Mouse (Mus musculus): ENCODE data around the gene Clpb. TPM values are rescaled to one million over a fixed set of nuclear protein-coding genes. Genes with fewer than 3 reads are reported as not detected.

Clpb gene
- polyA plus RNA-seq, 1 experiment from 2014 or later: 31.9 TPM

DNA sequence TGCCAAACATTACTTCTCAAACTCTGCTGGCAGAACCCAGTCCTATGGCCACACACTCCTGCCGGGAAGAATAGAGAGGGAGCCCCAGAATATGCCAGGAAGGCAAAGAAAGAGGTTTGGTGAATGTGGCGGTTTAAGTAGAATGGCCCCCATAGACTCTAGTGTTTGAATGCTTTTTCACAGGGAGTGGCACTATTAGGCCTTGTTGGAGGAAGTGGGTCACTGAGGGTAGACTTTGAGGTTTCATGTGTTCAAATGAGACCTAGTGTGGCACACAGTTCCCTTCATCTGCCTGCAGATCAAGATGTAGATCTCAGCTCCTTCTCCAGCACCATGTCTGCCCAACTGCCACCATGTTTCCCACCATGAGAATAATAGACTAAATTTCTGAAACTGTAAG is 27.4 kb upstream of the Clpb start:
- H3K27me3 ChIP-seq: no peaks in the 10 kb centered on the region
- WGBS: 87% methylated on average over 2 of the region's 2 CpGs
- ATAC-seq: no peak
- H3K9me3 ChIP-seq: no peaks in the 10 kb centered on the region
- H3K27ac ChIP-seq: no peak overlapping the region
- no peaks in the 10 kb centered on the region for H3K4me1 ChIP-seq (replicated peaks)
- no peaks in the 10 kb centered on the region for H3K36me3 ChIP-seq
- no peak overlapping the region for H3K4me3 ChIP-seq (replicated peaks)
- H3K4me2 ChIP-seq (replicated peaks): no peak overlapping the region
- H3K9ac ChIP-seq (replicated peaks): no peak overlapping the region

DNA sequence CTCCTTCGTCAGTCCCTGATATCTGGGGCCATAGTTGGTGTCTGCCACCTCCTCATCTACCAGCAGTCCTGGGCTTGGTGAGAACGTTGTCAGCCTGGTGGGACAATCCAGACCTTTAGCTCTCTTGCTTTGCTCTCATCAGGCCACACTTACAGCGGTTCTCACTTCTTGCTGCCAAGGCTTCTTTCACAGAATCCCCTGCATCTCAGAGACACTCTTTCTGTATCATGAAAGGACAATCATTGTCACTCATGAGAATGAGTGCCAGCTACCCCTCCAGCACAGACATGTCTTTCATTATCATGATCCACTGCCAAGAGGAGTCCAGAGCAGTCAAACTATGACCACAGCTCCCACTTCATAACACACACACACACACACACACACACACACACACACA is 19.6 kb upstream of the Clpb start:
- no peak overlapping the region for H3K4me2 ChIP-seq (replicated peaks)
- ATAC-seq: no peak
- H3K9me3 ChIP-seq: no peaks in the 10 kb centered on the region
- no peak overlapping the region for H3K4me3 ChIP-seq (replicated peaks)
- H3K36me3 ChIP-seq: no peaks in the 10 kb centered on the region
- H3K9ac ChIP-seq (replicated peaks): no peak overlapping the region
- H3K27ac ChIP-seq: no peak overlapping the region
- no peaks in the 10 kb centered on the region for H3K4me1 ChIP-seq (replicated peaks)
- 88% methylated on average over 3 of the region's 3 CpGs for WGBS
- H3K27me3 ChIP-seq: no peaks in the 10 kb centered on the region

GRCm38 (mm10) chr7:101649729-101650128 is 13.7 kb upstream of the Clpb start:
- no peak overlapping the region for H3K4me2 ChIP-seq (replicated peaks)
- H3K9ac ChIP-seq (replicated peaks): no peak overlapping the region
- no peaks in the 10 kb centered on the region for H3K9me3 ChIP-seq
- 75% methylated on average over 9 of the region's 9 CpGs for WGBS
- no peaks in the 10 kb centered on the region for H3K27me3 ChIP-seq
- H3K4me1 ChIP-seq (replicated peaks): no peaks in the 10 kb centered on the region
- H3K4me3 ChIP-seq (replicated peaks): no peak overlapping the region
- no peak overlapping the region for H3K27ac ChIP-seq
- no peaks in the 10 kb centered on the region for H3K36me3 ChIP-seq
- no peak for ATAC-seq

DNA sequence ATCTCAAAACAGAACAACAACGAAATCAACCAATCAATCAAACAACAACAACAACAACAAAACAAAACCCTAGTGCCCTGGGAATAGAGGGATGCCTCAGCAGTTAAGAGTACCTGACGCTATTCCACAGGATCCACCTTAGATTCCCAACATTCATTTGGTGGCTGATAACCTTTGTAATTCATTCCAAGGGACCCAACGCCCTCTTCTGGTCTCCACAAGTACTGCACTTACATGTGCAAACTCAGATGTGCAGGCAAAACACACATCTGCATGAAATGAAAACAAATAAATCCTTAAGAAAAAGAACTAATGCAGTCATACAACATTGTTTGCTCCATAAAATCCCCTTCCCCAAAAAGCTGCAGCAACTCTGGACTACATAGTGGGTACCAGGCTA is 12.9 kb upstream of the Clpb start:
- Histone ChIP-seq H3K9me3 (no peaks in the 10 kb centered on the region), H3K4me2 (replicated peaks) (no peak overlapping the region), H3K36me3 (no peaks in the 10 kb centered on the region), H3K9ac (replicated peaks) (no peak overlapping the region), H3K27me3 (no peaks in the 10 kb centered on the region), H3K27ac (no peak overlapping the region), H3K4me3 (replicated peaks) (no peak overlapping the region), H3K4me1 (replicated peaks) (no peaks in the 10 kb centered on the region)
- WGBS: 29% methylated on average over 3 of the region's 3 CpGs
- ATAC-seq: no peak

DNA sequence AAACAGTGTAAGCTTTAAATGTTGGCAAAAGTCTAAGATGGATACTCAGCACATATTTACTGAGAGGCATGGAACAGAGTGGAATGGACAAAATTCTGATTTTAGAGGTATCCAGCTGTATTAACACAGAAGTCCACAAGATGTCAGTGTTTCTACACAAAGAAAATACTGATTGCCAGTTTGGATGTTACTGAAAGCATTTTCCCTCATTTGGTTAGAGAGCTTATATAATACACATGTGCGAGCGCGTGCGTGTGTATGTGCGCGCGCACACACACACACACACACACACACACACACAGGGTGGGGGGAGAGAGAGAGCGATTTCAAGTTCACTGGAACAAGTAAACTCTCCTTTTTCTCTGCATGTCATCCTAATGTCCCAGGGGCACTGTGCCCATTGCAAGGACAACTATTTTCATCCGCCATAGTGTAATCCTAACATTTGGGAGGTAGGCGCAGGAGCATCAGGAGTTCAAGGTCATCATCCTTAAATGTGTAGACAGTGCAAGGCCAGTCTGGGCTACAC is 9.7 kb upstream of the Clpb start:
- H3K4me3 ChIP-seq (replicated peaks): no peak overlapping the region
- H3K27ac ChIP-seq: no peak overlapping the region
- no peaks in the 10 kb centered on the region for H3K36me3 ChIP-seq
- H3K9ac ChIP-seq (replicated peaks): no peak overlapping the region
- ATAC-seq: peak; percentile 70; the same call in 1 of the 2 replicates
- H3K9me3 ChIP-seq: no peaks in the 10 kb centered on the region
- no peak overlapping the region; the same call in 1 of the 2 replicates for H3K4me2 ChIP-seq (replicated peaks)
- no peaks in the 10 kb centered on the region for H3K27me3 ChIP-seq
- no peaks in the 10 kb centered on the region for H3K4me1 ChIP-seq (replicated peaks)
- WGBS: 46% methylated on average over 10 of the region's 10 CpGs

GRCm38 (mm10) chr7:101654936-101655335 is 8.5 kb upstream of the Clpb start:
- Histone ChIP-seq H3K4me1 (replicated peaks) (no peaks in the 10 kb centered on the region), H3K4me2 (replicated peaks) (no peak overlapping the region), H3K9me3 (no peaks in the 10 kb centered on the region), H3K36me3 (no peaks in the 10 kb centered on the region), H3K27ac (no peak overlapping the region), H3K4me3 (replicated peaks) (no peak overlapping the region), H3K27me3 (no peaks in the 10 kb centered on the region), H3K9ac (replicated peaks) (no peak overlapping the region)
- no peak for ATAC-seq
- 74% methylated on average over 4 of the region's 4 CpGs for WGBS

GRCm38 (mm10) chr7:101662006-101662405 is 1.4 kb upstream of the Clpb start:
- no peak overlapping the region for H3K9ac ChIP-seq (replicated peaks)
- no peak overlapping the region for H3K4me3 ChIP-seq (replicated peaks)
- no peaks in the 10 kb centered on the region for H3K27me3 ChIP-seq
- ATAC-seq: no peak
- H3K27ac ChIP-seq: no peak overlapping the region
- H3K9me3 ChIP-seq: no peaks in the 10 kb centered on the region
- peaks cover 27% of the 10 kb centered on the region for H3K4me1 ChIP-seq (replicated peaks)
- WGBS: 78% methylated on average over 1 of the region's 1 CpGs
- no peaks in the 10 kb centered on the region for H3K36me3 ChIP-seq
- H3K4me2 ChIP-seq (replicated peaks): no peak overlapping the region

GRCm38 (mm10) chr7:101666581-101666980 is 3.1 kb downstream of the Clpb start:
- Histone ChIP-seq H3K4me2 (replicated peaks) (no peak overlapping the region), H3K27me3 (no peaks in the 10 kb centered on the region), H3K4me3 (replicated peaks) (no peak overlapping the region), H3K9ac (replicated peaks) (no peak overlapping the region), H3K36me3 (0 out of 2 replicates have a peak, but pooled peaks cover 5% of the 10 kb centered on the region), H3K4me1 (replicated peaks) (peaks cover 34% of the 10 kb centered on the region), H3K9me3 (no peaks in the 10 kb centered on the region), H3K27ac (no peak overlapping the region)
- no peak for ATAC-seq
- 1% methylated on average over 3 of the region's 3 CpGs for WGBS

GRCm38 (mm10) chr7:101671601-101672280 is 8.3 kb downstream of the Clpb start:
- H3K4me1 ChIP-seq (replicated peaks): peaks cover 24% of the 10 kb centered on the region
- H3K9ac ChIP-seq (replicated peaks): no peak overlapping the region
- no peaks in the 10 kb centered on the region for H3K27me3 ChIP-seq
- H3K36me3 ChIP-seq: 0 out of 2 replicates have a peak, but pooled peaks cover 5% of the 10 kb centered on the region
- 79% methylated on average over 5 of the region's 5 CpGs for WGBS
- no peak overlapping the region for H3K4me3 ChIP-seq (replicated peaks)
- H3K9me3 ChIP-seq: no peaks in the 10 kb centered on the region
- H3K4me2 ChIP-seq (replicated peaks): no peak overlapping the region
- no peak for ATAC-seq
- H3K27ac ChIP-seq: no peak overlapping the region

DNA sequence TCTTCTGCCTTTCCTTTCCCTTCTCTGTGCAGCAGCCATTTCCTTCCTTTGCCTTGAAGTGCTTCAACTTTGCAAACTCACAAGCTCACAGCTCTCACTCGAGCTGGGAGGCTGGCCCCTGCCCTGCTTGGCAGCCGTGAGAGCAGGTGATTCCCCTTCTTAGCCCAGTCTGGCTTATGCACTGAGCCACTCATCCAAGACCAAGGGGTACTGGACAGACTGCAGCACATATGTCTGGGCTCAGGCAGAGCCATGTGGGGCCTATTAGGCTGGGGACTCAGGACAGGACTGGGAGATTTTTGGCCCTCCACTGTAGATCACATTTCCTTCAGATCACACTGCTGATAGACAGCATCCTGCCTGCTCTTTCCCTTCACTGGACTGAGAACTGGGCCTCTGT is 10.1 kb downstream of the Clpb start:
- H3K4me2 ChIP-seq (replicated peaks): no peak overlapping the region
- no peaks in the 10 kb centered on the region for H3K27me3 ChIP-seq
- H3K27ac ChIP-seq: no peak overlapping the region
- 31% methylated on average over 2 of the region's 2 CpGs for WGBS
- no peak for ATAC-seq
- H3K9me3 ChIP-seq: no peaks in the 10 kb centered on the region
- no peak overlapping the region for H3K4me3 ChIP-seq (replicated peaks)
- H3K9ac ChIP-seq (replicated peaks): no peak overlapping the region
- H3K4me1 ChIP-seq (replicated peaks): peaks cover 20% of the 10 kb centered on the region
- H3K36me3 ChIP-seq: no peaks in the 10 kb centered on the region

GRCm38 (mm10) chr7:101676033-101676761 is 12.8 kb downstream of the Clpb start:
- H3K9ac ChIP-seq (replicated peaks): no peak overlapping the region
- ATAC-seq: no peak
- H3K27ac ChIP-seq: peak overlapping the region; percentile 20; the same call in 1 of the 2 replicates
- H3K27me3 ChIP-seq: no peaks in the 10 kb centered on the region
- 26% methylated on average over 6 of the region's 6 CpGs for WGBS
- H3K9me3 ChIP-seq: no peaks in the 10 kb centered on the region
- H3K4me2 ChIP-seq (replicated peaks): no peak overlapping the region
- H3K4me1 ChIP-seq (replicated peaks): peaks cover 28% of the 10 kb centered on the region
- no peak overlapping the region for H3K4me3 ChIP-seq (replicated peaks)
- no peaks in the 10 kb centered on the region for H3K36me3 ChIP-seq

- Histone ChIP-seq H3K27me3 (no peaks in the 10 kb centered on the region), H3K9ac (replicated peaks) (0 out of 2 replicates have a peak overlapping the region, but pooled peaks have one; percentile 42), H3K9me3 (no peaks in the 10 kb centered on the region), H3K4me2 (replicated peaks) (no peak overlapping the region), H3K36me3 (no peaks in the 10 kb centered on the region), H3K4me3 (replicated peaks) (no peak overlapping the region), H3K27ac (peak overlapping the region; percentile 52), H3K4me1 (replicated peaks) (peaks cover 35% of the 10 kb centered on the region)
- 13% methylated on average over 3 of the region's 3 CpGs for WGBS
- ATAC-seq: 0 out of 2 replicates have a peak, but pooled peaks have one; percentile 25
These were observed 13.4 kb downstream of the Clpb start for GRCm38 (mm10) chr7:101676762-101677308.
